Mouse (Mus musculus): ENCODE measurements at regions not wholly inside any gene's neighbourhood (a gene's known extent, or its start where the extent isn't known, plus 50 kb on each side); places are given as distances from the start of the nearest gene placed in this dataset.

- Histone ChIP-seq H3K4me2 (replicated peaks) (peak overlapping the region; percentile 68), H3K9ac (replicated peaks) (peak overlapping the region; percentile 73), H3K27me3 (peaks cover 47% of the 10 kb centered on the region), H3K4me1 (peaks cover 12% of the 10 kb centered on the region), H3K27ac (replicated peaks) (peak overlapping the region; percentile 86), H3K36me3 (no peaks in the 10 kb centered on the region), H3K9me3 (no peaks in the 10 kb centered on the region), H3K4me3 (peak overlapping the region; percentile 92)
- no peak for ATAC-seq (ENCODE audit: low FRiP score, low read depth)
- 7% methylated on average over 8 of the region's 8 CpGs for WGBS
These were observed 212.9 kb downstream of the Mef2c start for GRCm38 (mm10) chr13:83716711-83717171.

GRCm38 (mm10) chr13:83717686-83718210 lies 213.9 kb downstream of the Mef2c start:
- Histone ChIP-seq H3K4me2 (replicated peaks) (peak overlapping the region; percentile 68), H3K27ac (replicated peaks) (peak overlapping the region; percentile 98), H3K27me3 (peaks cover 50% of the 10 kb centered on the region), H3K4me3 (peak overlapping the region; percentile 92), H3K9ac (replicated peaks) (peak overlapping the region; percentile 88), H3K9me3 (no peaks in the 10 kb centered on the region), H3K4me1 (peaks cover 12% of the 10 kb centered on the region), H3K36me3 (no peaks in the 10 kb centered on the region)
- no peak for ATAC-seq (ENCODE audit: low FRiP score, low read depth)
- 10% methylated on average over 4 of the region's 4 CpGs for WGBS

GRCm38 (mm10) chr13:83718431-83719410 lies 214.9 kb downstream of the Mef2c start:
- Histone ChIP-seq H3K4me1 (peaks cover 9% of the 10 kb centered on the region), H3K9me3 (no peaks in the 10 kb centered on the region), H3K4me3 (peak overlapping the region; percentile 92), H3K27ac (replicated peaks) (peak overlapping the region; percentile 98), H3K4me2 (replicated peaks) (peak overlapping the region; percentile 68), H3K27me3 (peaks cover 45% of the 10 kb centered on the region), H3K36me3 (no peaks in the 10 kb centered on the region), H3K9ac (replicated peaks) (peak overlapping the region; percentile 88)
- no peak for ATAC-seq (ENCODE audit: low FRiP score, low read depth)
- WGBS, result 6% methylated on average over 10 of the region's 10 CpGs

- Histone ChIP-seq H3K27me3 (peaks cover 40% of the 10 kb centered on the region), H3K4me3 (peak overlapping the region; percentile 92), H3K27ac (replicated peaks) (peak overlapping the region; percentile 98), H3K9me3 (no peaks in the 10 kb centered on the region), H3K4me2 (replicated peaks) (peak overlapping the region; percentile 68), H3K36me3 (no peaks in the 10 kb centered on the region), H3K4me1 (peaks cover 4% of the 10 kb centered on the region; the same call in 1 of the 2 replicates), H3K9ac (replicated peaks) (peak overlapping the region; percentile 88)
- 2% methylated on average over 24 of the region's 24 CpGs for WGBS
- ATAC-seq (ENCODE audit: low FRiP score, low read depth), result no peak; the same call in 1 of the 2 replicates
These were observed 215.9 kb downstream of the Mef2c start for GRCm38 (mm10) chr13:83719635-83720291.

GRCm38 (mm10) chr13:83720352-83720751 lies 216.5 kb downstream of the Mef2c start:
- WGBS, result 2% methylated on average over 12 of the region's 12 CpGs
- Histone ChIP-seq H3K9ac (replicated peaks) (peak overlapping the region; percentile 88), H3K27ac (replicated peaks) (peak overlapping the region; percentile 98), H3K36me3 (no peaks in the 10 kb centered on the region), H3K27me3 (peaks cover 38% of the 10 kb centered on the region), H3K4me2 (replicated peaks) (peak overlapping the region; percentile 68), H3K4me1 (peaks cover 4% of the 10 kb centered on the region; the same call in 1 of the 2 replicates), H3K9me3 (no peaks in the 10 kb centered on the region), H3K4me3 (peak overlapping the region; percentile 92)
- ATAC-seq (ENCODE audit: low FRiP score, low read depth), result no peak

- peak overlapping the region; percentile 88 for H3K9ac ChIP-seq (replicated peaks)
- peaks cover 35% of the 10 kb centered on the region for H3K27me3 ChIP-seq
- peaks cover 4% of the 10 kb centered on the region; the same call in 1 of the 2 replicates for H3K4me1 ChIP-seq
- no peaks in the 10 kb centered on the region for H3K9me3 ChIP-seq
- peak overlapping the region; percentile 98 for H3K27ac ChIP-seq (replicated peaks)
- WGBS, result 1% methylated on average over 25 of the region's 30 CpGs
- peak; percentile 85 for ATAC-seq (ENCODE audit: low FRiP score, low read depth)
- H3K4me3 ChIP-seq, result peak overlapping the region; percentile 92
- H3K4me2 ChIP-seq (replicated peaks), result peak overlapping the region; percentile 68
- H3K36me3 ChIP-seq, result no peaks in the 10 kb centered on the region
These were observed 217.1 kb downstream of the Mef2c start for GRCm38 (mm10) chr13:83720883-83721371.

GRCm38 (mm10) chr13:83721563-83721962 lies 217.7 kb downstream of the Mef2c start:
- 1% methylated on average over 14 of the region's 14 CpGs for WGBS
- H3K9ac ChIP-seq (replicated peaks), result peak overlapping the region; percentile 88

GRCm38 (mm10) chr13:83722241-83722640 lies 218.4 kb downstream of the Mef2c start:
- Histone ChIP-seq H3K4me2 (replicated peaks) (peak overlapping the region; percentile 68), H3K9ac (replicated peaks) (peak overlapping the region; percentile 88), H3K27me3 (peaks cover 26% of the 10 kb centered on the region), H3K36me3 (no peaks in the 10 kb centered on the region), H3K9me3 (no peaks in the 10 kb centered on the region), H3K4me1 (peaks cover 4% of the 10 kb centered on the region; the same call in 1 of the 2 replicates), H3K27ac (replicated peaks) (peak overlapping the region; percentile 98), H3K4me3 (peak overlapping the region; percentile 92)
- no peak for ATAC-seq (ENCODE audit: low FRiP score, low read depth)
- WGBS, result 4% methylated on average over 7 of the region's 7 CpGs

More at GRCm38 (mm10) chr13:83721563-83721962, 217.7 kb downstream of the Mef2c start:
- peak overlapping the region; percentile 92 for H3K4me3 ChIP-seq
- peak; percentile 38 for ATAC-seq (ENCODE audit: low FRiP score, low read depth)
- peak overlapping the region; percentile 68 for H3K4me2 ChIP-seq (replicated peaks)
- peaks cover 32% of the 10 kb centered on the region for H3K27me3 ChIP-seq
- H3K9me3 ChIP-seq, result no peaks in the 10 kb centered on the region
- H3K27ac ChIP-seq (replicated peaks), result peak overlapping the region; percentile 98
- peaks cover 4% of the 10 kb centered on the region; the same call in 1 of the 2 replicates for H3K4me1 ChIP-seq
- H3K36me3 ChIP-seq, result no peaks in the 10 kb centered on the region

GRCm38 (mm10) chr13:83722791-83723190 lies 219.0 kb downstream of the Mef2c start:
- 14% methylated on average over 3 of the region's 3 CpGs for whole genome bisulfite sequencing
- Histone ChIP-seq H3K27me3 (peaks cover 22% of the 10 kb centered on the region), H3K9me3 (no peaks in the 10 kb centered on the region), H3K36me3 (no peaks in the 10 kb centered on the region), H3K27ac (replicated peaks) (peak overlapping the region; percentile 98), H3K4me3 (peak overlapping the region; percentile 92), H3K4me2 (replicated peaks) (peak overlapping the region; percentile 68), H3K9ac (replicated peaks) (peak overlapping the region; percentile 88), H3K4me1 (peaks cover 4% of the 10 kb centered on the region; the same call in 1 of the 2 replicates)
- no peak for ATAC-seq (ENCODE audit: low FRiP score, low read depth)

GRCm38 (mm10) chr13:83723396-83723795 lies 219.6 kb downstream of the Mef2c start:
- WGBS, result 13% methylated on average over 2 of the region's 2 CpGs
- Histone ChIP-seq H3K36me3 (no peaks in the 10 kb centered on the region), H3K4me2 (replicated peaks) (peak overlapping the region; percentile 68), H3K4me3 (peak overlapping the region; percentile 92), H3K27me3 (peaks cover 16% of the 10 kb centered on the region), H3K4me1 (peaks cover 4% of the 10 kb centered on the region; the same call in 1 of the 2 replicates), H3K9ac (replicated peaks) (peak overlapping the region; percentile 88), H3K9me3 (no peaks in the 10 kb centered on the region), H3K27ac (replicated peaks) (peak overlapping the region; percentile 98)
- ATAC-seq (ENCODE audit: low FRiP score, low read depth), result no peak

- Histone ChIP-seq H3K27ac (replicated peaks) (peak overlapping the region; percentile 100), H3K4me2 (replicated peaks) (peak overlapping the region; percentile 68), H3K27me3 (peaks cover 13% of the 10 kb centered on the region), H3K4me3 (peak overlapping the region; percentile 92), H3K36me3 (no peaks in the 10 kb centered on the region), H3K9ac (replicated peaks) (peak overlapping the region; percentile 100), H3K9me3 (no peaks in the 10 kb centered on the region), H3K4me1 (peaks cover 4% of the 10 kb centered on the region; the same call in 1 of the 2 replicates)
- ATAC-seq (ENCODE audit: low FRiP score, low read depth), result no peak
- 13% methylated on average over 3 of the region's 3 CpGs for WGBS
These were observed 220.4 kb downstream of the Mef2c start for GRCm38 (mm10) chr13:83724196-83724595.
